Mouse (Mus musculus): ENCODE measurements around the gene St8sia1. TPM values are rescaled to one million over a fixed set of nuclear protein-coding genes. Genes with fewer than 3 reads are reported as not detected.

Gene St8sia1
- total RNA-seq, 2 experiments from 2014 or later: not detected

Other genes with a start within 250 kb of the St8sia1 start
- gene Cmas, start 207.8 kb downstream of the St8sia1 start, total RNA-seq (2014; fragmentation: Nextera tagmentation): 61.7 and 65.1 TPM in 2 replicates
- 68.3 and 87.5 TPM in 2 replicates for gene Cmas, start 207.8 kb downstream of the St8sia1 start, total RNA-seq (2017)
- not detected in 2 replicates for gene Sult6b2, start 159.9 kb downstream of the St8sia1 start, total RNA-seq (2014; fragmentation: Nextera tagmentation)
- not detected in 2 replicates for gene Sult6b2, start 159.9 kb downstream of the St8sia1 start, total RNA-seq (2017)
- gene C2cd5, start 135.7 kb upstream of the St8sia1 start, total RNA-seq (2014; fragmentation: Nextera tagmentation): 80.3 and 105 TPM in 2 replicates
- gene C2cd5, start 135.7 kb upstream of the St8sia1 start, total RNA-seq (2017): 50.8 and 51.8 TPM in 2 replicates
- 38.0 and 47.4 TPM in 2 replicates for gene Etnk1, start 202.8 kb upstream of the St8sia1 start, total RNA-seq (2014; fragmentation: Nextera tagmentation)
- gene Etnk1, start 202.8 kb upstream of the St8sia1 start, total RNA-seq (2017): 54.0 and 54.3 TPM in 2 replicates